Mouse (Mus musculus) neural tube, embryonic 11.5 days (tissue): Measurements from ENCODE around the gene Hypm. TPM values are rescaled to one million over a fixed set of nuclear protein-coding genes. Genes with fewer than 3 reads are reported as not detected.

Experiments used
- ATAC-seq: fragments of 200-750 bp; cut with Nextera tagmentation; 2 replicates; pipeline ENCODE4 v1.8.0; 2017; ENCODE audit warnings: moderate number of reproducible peaks, mild to moderate bottlenecking, moderate TSS enrichment, moderate library complexity; ENCODE audit not compliant: insufficient read depth, low FRiP score, low TSS enrichment
- DNase-seq: peaks from one replicate; pipeline ENCODE4 v3.0.0-alpha.2; 2015; ENCODE audit warnings: low spot score
- H3K27ac ChIP-seq: fragments of 300-500 bp; sonication (generic); 2 replicates; pipeline ENCODE4 v1.5.1; 2014; ENCODE audit warnings: low read depth, mild to moderate bottlenecking, low read length
- H3K27me3 ChIP-seq: fragments of 300-500 bp; sonication (generic); 2 replicates; pipeline ENCODE4 v1.6.1; 2014; ENCODE audit warnings: mild to moderate bottlenecking, low read length, mixed read lengths; ENCODE audit not compliant: control insufficient read depth, insufficient read depth
- H3K36me3 ChIP-seq: fragments of 300-500 bp; sonication (generic); 2 replicates; pipeline ENCODE4 v1.6.1; 2014; ENCODE audit warnings: mild to moderate bottlenecking, low read length, moderate library complexity, mixed read lengths; ENCODE audit not compliant: control insufficient read depth, insufficient read depth
- H3K4me1 ChIP-seq: fragments of 300-500 bp; sonication (generic); 2 replicates; pipeline ENCODE4 v1.6.1; 2014; ENCODE audit warnings: low read length, mixed read lengths; ENCODE audit not compliant: control insufficient read depth, insufficient read depth
- H3K4me2 ChIP-seq: fragments of 300-500 bp; sonication (generic); 2 replicates; pipeline ENCODE4 v1.6.1; 2014; ENCODE audit warnings: low read depth, mild to moderate bottlenecking, moderate library complexity
- H3K4me3 ChIP-seq: fragments of 300-500 bp; sonication (generic); 2 replicates; pipeline ENCODE4 v1.5.1; 2014; ENCODE audit warnings: low read depth, low read length
- H3K9ac ChIP-seq: fragments of 300-500 bp; sonication (generic); 2 replicates; pipeline ENCODE4 v1.6.1; 2014; ENCODE audit warnings: mild to moderate bottlenecking, low read length
- H3K9me3 ChIP-seq: fragments of 300-500 bp; sonication (generic); 2 replicates; pipeline ENCODE4 v1.6.1; 2016; ENCODE audit warnings: low read length; ENCODE audit not compliant: control insufficient read depth
- WGBS: fragments of 180-500 bp; shearing (Covaris S2); extraction: QIAGEN DNeasy Blood & Tissue Kit; methylation state at CpG from one replicate; pipeline ENCODE4 v1.1.7; 2014; 5-methylcytosine and 5-hydroxymethylcytosine counted together
- polyA plus RNA-seq: library from polyadenylated mRNA; unstranded; fragments of >200 nt; fragmentation: Nextera tagmentation; extraction: Ambion mirVana; gene quantifications from 2 replicates; pipeline ENCODE4 v1.2.1, GENCODE M21; 2014

The Hypm gene
- polyA plus RNA-seq: not detected in 2 replicates

GRCm38 (mm10) chrX:9846628-9847027 lies at the start of gene Hypm:
Gene Hypm, plus strand, starts transcription at chrX:9846928.
- ATAC-seq (no peak), DNase-seq (no peak)
- Histone ChIP-seq H3K9ac (no peak within 1 kb of the TSS), H3K9me3 (no peaks in the 10 kb centered on the region), H3K4me3 (no peak within 1 kb of the TSS), H3K4me2 (no peak within 1 kb of the TSS), H3K27me3 (no peaks in the 10 kb centered on the region), H3K4me1 (no peaks in the 10 kb centered on the region), H3K27ac (no peak within 1 kb of the TSS), H3K36me3 (no peaks in the 10 kb centered on the region)
- WGBS: 84% methylated on average over 3 of the region's 3 CpGs

- H3K9ac ChIP-seq: no peak overlapping the region
- no peak for ATAC-seq
- no peaks in the 10 kb centered on the region for H3K4me1 ChIP-seq
- H3K27me3 ChIP-seq: no peaks in the 10 kb centered on the region
- no peaks in the 10 kb centered on the region for H3K36me3 ChIP-seq
- 80% methylated on average over 1 of the region's 1 CpGs for WGBS
- no peak overlapping the region for H3K27ac ChIP-seq
- no peak for DNase-seq
- no peak overlapping the region for H3K4me3 ChIP-seq
- H3K4me2 ChIP-seq: no peak overlapping the region
- no peaks in the 10 kb centered on the region for H3K9me3 ChIP-seq
Observed at GRCm38 (mm10) chrX:9810101-9810500, 36.6 kb upstream of the Hypm start.

- Histone ChIP-seq H3K4me2 (no peak overlapping the region), H3K27me3 (no peaks in the 10 kb centered on the region), H3K9me3 (no peaks in the 10 kb centered on the region), H3K4me1 (no peaks in the 10 kb centered on the region), H3K36me3 (no peaks in the 10 kb centered on the region), H3K4me3 (no peak overlapping the region), H3K27ac (no peak overlapping the region), H3K9ac (no peak overlapping the region)
- DNase-seq: no peak
- ATAC-seq: no peak
Observed at GRCm38 (mm10) chrX:9812469-9812868, 34.3 kb upstream of the Hypm start.

GRCm38 (mm10) chrX:9834779-9835178 lies 11.9 kb upstream of the Hypm start:
- Histone ChIP-seq H3K36me3 (no peaks in the 10 kb centered on the region), H3K9me3 (no peaks in the 10 kb centered on the region), H3K4me1 (no peaks in the 10 kb centered on the region), H3K27ac (no peak overlapping the region), H3K27me3 (no peaks in the 10 kb centered on the region), H3K9ac (no peak overlapping the region), H3K4me2 (no peak overlapping the region), H3K4me3 (no peak overlapping the region)
- DNase-seq: no peak
- 54% methylated on average over 2 of the region's 2 CpGs for whole genome bisulfite sequencing
- ATAC-seq: no peak

GRCm38 (mm10) chrX:9849403-9849802 lies 2.7 kb downstream of the Hypm start, which contains the start of gene H2al3:
Gene H2al3, plus strand, starts transcription at chrX:9849703.
- Histone ChIP-seq H3K27ac (no peak within 1 kb of the TSS), H3K4me1 (no peaks in the 10 kb centered on the region)
- 35% methylated on average over 1 of the region's 1 CpGs for WGBS

GRCm38 (mm10) chrX:9861859-9862258 lies 15.1 kb downstream of the Hypm start:
- Histone ChIP-seq H3K9ac (no peak overlapping the region), H3K4me2 (no peak overlapping the region), H3K9me3 (no peaks in the 10 kb centered on the region), H3K4me1 (no peaks in the 10 kb centered on the region), H3K4me3 (no peak overlapping the region), H3K27me3 (no peaks in the 10 kb centered on the region), H3K36me3 (no peaks in the 10 kb centered on the region), H3K27ac (no peak overlapping the region)
- 92% methylated on average over 2 of the region's 2 CpGs for WGBS
- ATAC-seq: no peak
- DNase-seq: no peak

More at GRCm38 (mm10) chrX:9849403-9849802, 2.7 kb downstream of the Hypm start, which contains the start of gene H2al3:
- Histone ChIP-seq H3K36me3 (no peaks in the 10 kb centered on the region), H3K4me3 (no peak within 1 kb of the TSS), H3K9me3 (no peaks in the 10 kb centered on the region), H3K4me2 (no peak within 1 kb of the TSS), H3K27me3 (no peaks in the 10 kb centered on the region), H3K9ac (no peak within 1 kb of the TSS)
- DNase-seq (no peak), ATAC-seq (no peak)

- no peak for DNase-seq
- 91% methylated on average over 2 of the region's 2 CpGs for WGBS
- H3K4me1 ChIP-seq: no peaks in the 10 kb centered on the region
Observed at GRCm38 (mm10) chrX:9875519-9875918, 28.8 kb downstream of the Hypm start.

GRCm38 (mm10) chrX:9885322-9885721 lies 38.6 kb downstream of the Hypm start, which contains the start of gene Sytl5:
Gene Sytl5, plus strand, starts transcription at chrX:9885622.
- Histone ChIP-seq H3K4me3 (no peak within 1 kb of the TSS), H3K36me3 (no peaks in the 10 kb centered on the region), H3K9ac (no peak within 1 kb of the TSS), H3K4me2 (no peak within 1 kb of the TSS), H3K4me1 (no peaks in the 10 kb centered on the region), H3K27me3 (no peaks in the 10 kb centered on the region), H3K9me3 (no peaks in the 10 kb centered on the region), H3K27ac (no peak within 1 kb of the TSS)
- 64% methylated on average over 2 of the region's 2 CpGs for WGBS
- DNase-seq: no peak
- no peak for ATAC-seq

More at GRCm38 (mm10) chrX:9875519-9875918, 28.8 kb downstream of the Hypm start:
- no peak overlapping the region for H3K4me3 ChIP-seq
- H3K36me3 ChIP-seq: no peaks in the 10 kb centered on the region
- no peaks in the 10 kb centered on the region for H3K27me3 ChIP-seq
- no peak for ATAC-seq
- H3K4me2 ChIP-seq: no peak overlapping the region
- no peak overlapping the region for H3K27ac ChIP-seq
- no peak overlapping the region for H3K9ac ChIP-seq
- no peaks in the 10 kb centered on the region for H3K9me3 ChIP-seq
